Mouse (Mus musculus) gastrocnemius, postnatal 10 days (tissue): ENCODE measurements around the gene Dynll2. TPM values are rescaled to one million over a fixed set of nuclear protein-coding genes. Genes with fewer than 3 reads are reported as not detected.
A peak's percentile ranks its signal among the peaks of the same experiment; 100 is the strongest.

Experiments
- DNase-seq: peaks from one replicate; pipeline ENCODE4 v3.0.0; 2021; ENCODE audit warnings: mixed read lengths
- long read RNA-seq, 2 experiments: library from polyadenylated mRNA; stranded (forward); transcript quantifications; one replicate each; pipeline ENCODE4 v2.0.0; 2021
- total RNA-seq, 2 experiments: library from RNA; stranded (reverse); gene quantifications; 2 replicates each; pipeline ENCODE4 v1.2.3; 2021

Dynll2 gene
- 100 to 1,000 TPM; 122 to 139 TPM for total RNA-seq
- long read RNA-seq, experiment 1, transcript Dynll2-201 (3 exons, 2,476 nt), result major isoform, 23 of 28 reads
- long read RNA-seq, experiment 1, partial matches to known transcripts, result 0 of 28 reads
- long read RNA-seq, experiment 1, other reads (novel, unspliced or antisense), result 4 of 28 reads
- long read RNA-seq, experiment 2, transcript Dynll2-201 (3 exons, 2,476 nt), result major isoform, 23 of 33 reads
- long read RNA-seq, experiment 2, partial matches to known transcripts, result 0 of 33 reads
- long read RNA-seq, experiment 2, other reads (novel, unspliced or antisense), result 10 of 33 reads

- peak; percentile 84 for DNase-seq
Measured at GRCm38 (mm10) chr11:87986831-87987793, at the start of gene Dynll2. TSS of gene Dynll2 (minus strand) at chr11:87987533.

- no peak for DNase-seq
Measured at GRCm38 (mm10) chr11:88036761-88037251, 49.5 kb upstream of the Dynll2 start.

DNA sequence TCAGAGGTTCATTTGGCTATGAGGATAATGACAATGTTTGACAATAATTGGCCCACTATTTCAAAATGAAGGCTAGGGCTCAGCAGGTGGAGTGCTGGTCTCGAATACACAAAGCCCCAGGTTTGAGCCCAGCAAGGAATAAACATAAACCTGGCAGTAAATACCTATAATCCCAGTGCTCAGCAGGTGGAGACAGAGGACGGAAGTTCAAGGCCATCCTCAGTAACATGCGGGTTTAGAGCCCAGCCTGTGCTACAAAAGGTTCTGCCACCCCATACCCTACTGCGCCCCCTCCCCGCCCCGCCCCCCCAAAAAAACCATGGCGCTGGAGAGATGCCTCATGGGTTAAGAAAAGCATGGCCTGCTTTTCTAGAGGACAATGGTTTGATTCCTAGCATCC, 48.6 kb upstream of the Dynll2 start:
- no peak for DNase-seq

DNA sequence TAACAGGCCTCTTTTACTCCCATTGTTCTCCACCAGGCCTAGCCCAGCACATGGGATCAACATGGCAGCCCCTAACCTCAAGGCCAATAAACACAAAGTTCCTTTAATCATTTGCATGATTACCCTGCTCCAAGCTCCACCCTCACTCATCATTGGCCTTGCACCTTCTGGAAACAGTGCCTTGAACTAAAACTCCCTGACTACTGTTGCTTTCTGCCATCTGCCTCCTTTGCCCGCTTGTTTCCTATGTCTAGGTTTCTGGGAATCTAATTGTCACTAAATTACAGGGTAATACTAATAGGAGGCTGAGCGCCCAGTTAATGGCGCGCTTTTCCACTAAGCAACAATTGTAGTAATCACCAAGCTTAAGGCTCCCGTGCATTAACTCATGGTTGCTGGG, 44.4 kb upstream of the Dynll2 start:
- no peak for DNase-seq

- no peak for DNase-seq
Measured at GRCm38 (mm10) chr11:88030836-88031235, 43.5 kb upstream of the Dynll2 start.

DNA sequence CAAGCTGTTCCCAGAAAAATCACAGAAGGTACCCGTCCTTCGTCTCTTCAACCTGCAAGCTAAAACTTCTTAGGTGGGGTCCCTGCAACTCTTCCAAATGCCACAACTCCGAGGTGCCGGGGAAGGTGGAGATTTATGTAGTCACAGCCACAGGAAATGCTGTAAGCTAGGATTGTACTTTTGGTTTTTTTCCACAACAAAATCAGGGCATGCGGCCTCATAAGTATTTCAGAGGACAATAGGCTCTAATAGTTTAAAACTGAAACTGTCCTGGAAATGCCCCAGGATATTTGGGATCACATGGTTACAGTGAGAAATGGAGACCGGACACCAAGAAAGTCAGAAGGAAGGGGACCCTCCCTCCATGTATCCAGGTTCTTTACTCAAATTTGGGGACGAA, 42.9 kb upstream of the Dynll2 start:
- no peak for DNase-seq

DNA sequence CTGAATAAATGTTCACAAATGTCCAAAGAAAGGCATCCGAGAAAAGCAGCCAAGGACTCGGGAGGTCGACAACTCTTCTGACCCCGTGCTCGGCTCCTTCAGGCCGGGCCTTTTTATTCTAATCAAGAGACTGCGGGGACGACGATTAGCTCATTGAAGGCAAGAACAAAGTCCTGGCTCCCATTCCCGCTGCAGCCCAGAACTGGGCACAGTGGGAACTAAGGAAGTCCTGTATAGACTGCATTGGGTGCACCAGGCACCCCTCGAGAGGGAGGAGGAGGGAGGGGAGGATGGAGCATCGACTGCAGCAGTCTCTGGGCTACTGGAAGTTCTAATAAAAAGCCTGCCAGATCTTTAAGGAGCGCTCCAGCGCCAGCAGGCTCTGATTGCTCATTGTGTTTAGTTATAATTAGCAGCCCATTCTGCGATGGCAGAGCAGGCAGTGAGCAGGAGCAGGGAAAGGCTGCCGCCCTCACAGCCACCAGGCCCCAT, 40.9 kb upstream of the Dynll2 start:
- DNase-seq, result no peak

- DNase-seq, result no peak
Measured at GRCm38 (mm10) chr11:88027391-88028035, 40.2 kb upstream of the Dynll2 start.

GRCm38 (mm10) chr11:88023933-88024332, 36.6 kb upstream of the Dynll2 start:
- no peak for DNase-seq

DNA sequence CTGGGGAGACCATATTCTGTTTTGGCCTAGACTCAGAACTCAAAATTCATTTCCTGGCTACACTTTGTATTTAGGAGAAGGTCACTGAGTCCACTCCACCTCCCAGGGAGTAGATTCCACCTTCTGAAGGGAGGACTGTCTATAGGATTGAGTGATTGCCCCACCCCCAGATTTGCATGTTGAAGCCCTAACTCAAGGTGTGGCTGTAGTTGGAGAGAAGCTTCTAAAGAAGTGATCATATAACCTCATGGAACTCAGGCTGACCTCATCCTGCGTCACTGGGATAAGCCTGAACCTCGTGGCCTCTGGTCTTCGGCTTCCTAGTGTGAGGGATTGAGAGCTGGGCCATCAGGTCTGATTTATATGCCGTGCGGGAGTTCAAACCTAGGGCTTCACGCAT, 28.5 kb upstream of the Dynll2 start:
- DNase-seq, result no peak

- DNase-seq, result no peak
Measured at GRCm38 (mm10) chr11:88015161-88015560, 27.8 kb upstream of the Dynll2 start.

DNA sequence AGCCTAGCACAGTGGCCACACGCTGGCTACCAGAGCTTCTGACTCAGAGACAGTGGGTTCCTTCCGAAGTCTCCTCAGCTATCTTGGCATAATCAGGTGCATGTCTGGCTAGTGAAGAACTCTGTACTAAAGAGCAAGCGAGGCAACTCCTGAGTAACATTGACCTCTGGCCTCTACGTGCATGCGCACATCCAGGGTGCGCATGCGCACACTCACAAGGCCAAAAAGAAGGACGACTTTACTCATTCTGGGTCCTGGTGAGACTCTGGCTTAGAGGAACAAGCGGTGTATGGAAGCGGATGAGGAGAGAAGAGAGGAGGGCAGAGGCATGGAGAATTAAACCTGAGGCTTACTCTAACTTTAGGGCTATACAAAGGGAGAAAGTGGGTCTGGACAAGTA, 26.3 kb upstream of the Dynll2 start:
- no peak for DNase-seq

- DNase-seq, result no peak
Measured at GRCm38 (mm10) chr11:88012621-88013244, 25.4 kb upstream of the Dynll2 start.

GRCm38 (mm10) chr11:88011914-88012419, 24.6 kb upstream of the Dynll2 start:
- no peak for DNase-seq

GRCm38 (mm10) chr11:88011208-88011913, 24.0 kb upstream of the Dynll2 start:
- no peak for DNase-seq

- DNase-seq, result no peak
Measured at GRCm38 (mm10) chr11:88009542-88010190, 22.3 kb upstream of the Dynll2 start.

DNA sequence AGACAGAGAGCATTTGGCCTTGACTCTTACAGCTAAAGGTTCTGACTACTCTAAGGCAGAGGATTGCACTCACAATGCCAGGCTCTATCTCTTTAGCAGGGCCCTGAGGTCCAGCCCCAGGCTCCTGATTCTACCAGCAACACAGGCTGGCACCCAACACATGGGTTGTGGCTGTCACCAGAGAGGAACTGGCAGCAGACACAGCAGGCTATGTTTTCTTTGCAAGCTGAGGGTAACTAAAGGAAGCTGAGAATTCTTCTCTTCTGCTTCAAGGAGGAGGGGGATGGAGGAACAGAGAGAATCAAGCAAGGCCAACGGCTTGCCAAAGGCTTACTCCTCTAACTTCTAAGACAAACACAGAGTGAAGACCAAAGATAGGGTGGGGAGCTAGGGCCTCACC, 21.3 kb upstream of the Dynll2 start:
- DNase-seq, result no peak

- no peak for DNase-seq
Measured at GRCm38 (mm10) chr11:88004123-88004522, 16.8 kb upstream of the Dynll2 start.

DNA sequence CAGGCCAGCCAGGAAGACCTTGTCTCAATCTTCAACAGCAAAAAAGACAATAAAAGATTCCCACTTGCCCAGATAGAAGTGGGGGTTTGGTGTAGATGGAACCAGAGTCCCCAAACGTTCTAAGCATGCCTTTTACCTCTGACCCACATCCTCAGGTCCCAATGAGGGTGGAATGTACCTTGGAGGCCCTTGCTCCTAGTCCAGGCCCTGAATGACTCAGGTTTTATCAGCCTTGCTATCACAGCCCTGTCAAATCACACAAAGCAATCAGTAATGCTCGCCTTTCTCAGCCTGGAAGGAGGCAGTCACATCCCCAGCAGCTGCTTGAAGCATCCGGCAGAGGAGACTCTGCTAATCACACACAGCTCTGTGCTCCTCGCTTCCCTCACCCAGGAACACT, 15.4 kb upstream of the Dynll2 start:
- no peak for DNase-seq

DNA sequence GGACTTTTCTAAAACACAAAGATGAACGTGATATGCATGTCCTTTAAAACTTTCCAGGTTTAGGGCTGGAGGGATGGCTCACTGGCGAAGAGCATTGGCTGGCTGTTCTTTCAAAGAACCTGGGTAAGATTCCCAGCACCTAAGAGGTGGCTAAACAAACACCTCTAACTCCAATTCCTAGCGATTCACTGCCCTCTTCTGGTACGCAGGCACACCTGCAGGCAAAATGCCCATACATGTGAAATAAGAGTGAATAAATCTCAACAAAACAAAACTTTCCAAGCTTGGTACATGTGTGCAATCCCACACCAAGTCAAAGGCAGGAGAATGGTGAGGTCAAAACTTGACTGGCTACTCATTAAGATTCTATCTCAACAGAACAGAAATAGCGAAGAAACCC, 12.4 kb upstream of the Dynll2 start:
- no peak for DNase-seq

- no peak for DNase-seq
Measured at GRCm38 (mm10) chr11:87991806-87992205, 4.5 kb upstream of the Dynll2 start.
